Mouse (Mus musculus) MEL (cell line): ENCODE measurements around the gene Myh9. TPM values are rescaled to one million over a fixed set of nuclear protein-coding genes. Genes with fewer than 3 reads are reported as not detected.

Source experiments
- DNase-seq: peaks from one replicate; pipeline ENCODE4 v3.0.0; 2011; ENCODE audit warnings: low read depth, low spot score
- H3K27ac ChIP-seq: 2 replicates; pipeline ENCODE4 v1.5.1; 2012; ENCODE audit warnings: low read depth, mild to moderate bottlenecking, control low read depth, low read length, moderate library complexity; ENCODE audit not compliant: control insufficient read depth
- H3K27me3 ChIP-seq, 2 experiments: fragments of 150-350 bp in 1 of 2; sonication (generic) in 1 of 2; 2 replicates each; pipeline ENCODE4 v1.6.1; 2012; ENCODE audit warnings: low read length in 2 of 2, mild to moderate bottlenecking in 2 of 2, improper control_type of control experiment in 1 of 2, moderate library complexity in 1 of 2; ENCODE audit not compliant: insufficient read depth in 2 of 2, control insufficient read depth in 1 of 2
- H3K36me3 ChIP-seq, 2 experiments: 2 replicates each; pipeline ENCODE4 v1.6.1; 2012 to 2014; ENCODE audit warnings: low read length in 2 of 2, improper control_type of control experiment in 1 of 2, inconsistent platforms in 1 of 2, mild to moderate bottlenecking in 1 of 2; ENCODE audit not compliant: insufficient read depth in 2 of 2, control insufficient read depth in 1 of 2
- H3K4me1 ChIP-seq, 2 experiments: fragments of 150-350 bp in 1 of 2; sonication (generic) in 1 of 2; 2 replicates each; pipeline ENCODE4 v1.6.1; 2012; ENCODE audit warnings: low read length in 2 of 2, improper control_type of control experiment in 1 of 2, mild to moderate bottlenecking in 1 of 2; ENCODE audit not compliant: insufficient read depth in 2 of 2, control insufficient read depth in 1 of 2
- H3K4me3 ChIP-seq, 2 experiments: fragments of 150-350 bp in 1 of 2; sonication (generic) in 1 of 2; 2 replicates each; pipeline ENCODE4 v1.5.1; 2012; ENCODE audit warnings: low read depth in 2 of 2, low read length in 2 of 2, mild to moderate bottlenecking in 2 of 2, moderate library complexity in 2 of 2, control low read depth in 1 of 2, improper control_type of control experiment in 1 of 2; ENCODE audit not compliant: control insufficient read depth in 1 of 2, insufficient read depth in 1 of 2
- H3K79me2 ChIP-seq: 2 replicates; pipeline ENCODE4 v1.6.1; 2012; ENCODE audit warnings: mild to moderate bottlenecking, low read length, moderate library complexity; ENCODE audit not compliant: control insufficient read depth, poor library complexity, insufficient read depth
- H3K9ac ChIP-seq: 2 replicates; pipeline ENCODE4 v1.6.1; 2012; ENCODE audit warnings: low read depth, mild to moderate bottlenecking, control low read depth, low read length, moderate library complexity; ENCODE audit not compliant: control insufficient read depth, poor library complexity, severe bottlenecking
- H3K9me3 ChIP-seq: fragments of 150-350 bp; sonication (generic); replicated peaks from 2 replicates; pipeline ENCODE4 v1.6.1; 2012; ENCODE audit warnings: mild to moderate bottlenecking, low read length, improper control_type of control experiment, moderate library complexity; ENCODE audit not compliant: insufficient read depth
- BHLHE40 ChIP-seq: IDR thresholded peaks from 2 replicates; pipeline ENCODE4 v1.6.1; 2012; ENCODE audit warnings: low read depth, mild to moderate bottlenecking, inconsistent platforms, low read length, improper control_type of control experiment, borderline replicate concordance
- CHD1 ChIP-seq: IDR thresholded peaks from 2 replicates; pipeline ENCODE4 v1.6.1; 2012; ENCODE audit warnings: low read depth, mild to moderate bottlenecking, inconsistent platforms, low read length, improper control_type of control experiment
- CHD2 ChIP-seq: IDR thresholded peaks from 2 replicates; pipeline ENCODE4 v1.6.1; 2011; ENCODE audit warnings: low read length, improper control_type of control experiment
- CTCF ChIP-seq, 3 experiments: IDR thresholded peaks in 2 of 3; conservative IDR thresholded peaks in 1 of 3; 2 replicates each; pipeline ENCODE4 v1.5.1; 2011 to 2012; ENCODE audit warnings: low read length in 3 of 3, low read depth in 2 of 3, mild to moderate bottlenecking in 2 of 3, improper control_type of control experiment in 1 of 3, inconsistent platforms in 1 of 3, mixed read lengths in 1 of 3, moderate library complexity in 1 of 3; ENCODE audit not compliant: control insufficient read depth in 1 of 3, insufficient read depth in 1 of 3, poor library complexity in 1 of 3, severe bottlenecking in 1 of 3
- GATA1 ChIP-seq: IDR thresholded peaks from 2 replicates; pipeline ENCODE4 v1.6.1; 2011; ENCODE audit warnings: low read depth, low read length, improper control_type of control experiment
- KAT2A ChIP-seq: conservative IDR thresholded peaks from 2 replicates; pipeline ENCODE4 v1.6.1; 2012; ENCODE audit warnings: low read depth, low read length, improper control_type of control experiment, inconsistent platforms
- MAFK ChIP-seq: IDR thresholded peaks from 2 replicates; pipeline ENCODE4 v1.6.1; 2011; ENCODE audit warnings: low read depth, mild to moderate bottlenecking, low read length, improper control_type of control experiment, borderline replicate concordance
- MYB ChIP-seq: IDR thresholded peaks from 2 replicates; pipeline ENCODE4 v1.6.1; 2011; ENCODE audit warnings: mild to moderate bottlenecking, low read depth, low read length, improper control_type of control experiment
- NELFE ChIP-seq: IDR thresholded peaks from 2 replicates; pipeline ENCODE4 v1.6.1; 2011; ENCODE audit warnings: low read depth, low read length, improper control_type of control experiment
- NRF1 ChIP-seq: IDR thresholded peaks from 2 replicates; pipeline ENCODE4 v1.6.1; 2014; ENCODE audit warnings: low read depth, mild to moderate bottlenecking, inconsistent platforms, low read length, improper control_type of control experiment, moderate library complexity; ENCODE audit not compliant: poor library complexity, insufficient read depth, severe bottlenecking
- POLR2A ChIP-seq, 2 experiments: IDR thresholded peaks; 2 replicates each; pipeline ENCODE4 v1.6.1; 2011 to 2012; ENCODE audit warnings: low read length in 2 of 2, mild to moderate bottlenecking in 2 of 2, control low read depth in 1 of 2, improper control_type of control experiment in 1 of 2, low read depth in 1 of 2, moderate library complexity in 1 of 2; ENCODE audit not compliant: control insufficient read depth in 1 of 2, insufficient read depth in 1 of 2, poor library complexity in 1 of 2
- POLR2AphosphoS2 ChIP-seq: IDR thresholded peaks from 2 replicates; pipeline ENCODE4 v1.6.1; 2011; ENCODE audit warnings: low read length, improper control_type of control experiment
- RAD21 ChIP-seq: IDR thresholded peaks from 2 replicates; pipeline ENCODE4 v1.6.1; 2011; ENCODE audit warnings: mild to moderate bottlenecking, low read depth, low read length, improper control_type of control experiment
- RCOR1 ChIP-seq: IDR thresholded peaks from 2 replicates; pipeline ENCODE4 v1.6.1; 2012; ENCODE audit warnings: low read depth, mild to moderate bottlenecking, inconsistent platforms, low read length, improper control_type of control experiment
- SIN3A ChIP-seq: IDR thresholded peaks from 2 replicates; pipeline ENCODE4 v1.6.1; 2012; ENCODE audit warnings: low read length, improper control_type of control experiment, inconsistent platforms
- SMC3 ChIP-seq: IDR thresholded peaks from 2 replicates; pipeline ENCODE4 v1.6.1; 2011; ENCODE audit warnings: low read depth, low read length, improper control_type of control experiment
- TBP ChIP-seq: IDR thresholded peaks from 2 replicates; pipeline ENCODE4 v1.8.0; 2011; ENCODE audit warnings: low read depth, low read length, improper control_type of control experiment
- TCF12 ChIP-seq: IDR thresholded peaks from 2 replicates; pipeline ENCODE4 v1.6.1; 2014; ENCODE audit warnings: low read depth, mild to moderate bottlenecking, inconsistent platforms, low read length, improper control_type of control experiment, moderate library complexity
- USF1 ChIP-seq: IDR thresholded peaks from 2 replicates; pipeline ENCODE4 v1.6.1; 2014; ENCODE audit warnings: low read depth, mild to moderate bottlenecking, inconsistent platforms, low read length, improper control_type of control experiment, moderate library complexity
- ZC3H11A ChIP-seq: IDR thresholded peaks from 2 replicates; pipeline ENCODE4 v1.6.1; 2012; ENCODE audit warnings: low read depth, mild to moderate bottlenecking, inconsistent platforms, low read length, improper control_type of control experiment
- ZNF384 ChIP-seq: IDR thresholded peaks from 2 replicates; pipeline ENCODE4 v1.6.1; 2012; ENCODE audit warnings: low read depth, mild to moderate bottlenecking, inconsistent platforms, low read length, improper control_type of control experiment
- polyA plus RNA-seq, 2 experiments: library from polyadenylated mRNA; stranded (reverse) in 1 of 2; unstranded in 1 of 2; fragments of >175 nt in 1 of 2; fragments of >200 nt in 1 of 2; gene quantifications; 2 replicates each; pipeline versions ENCODE4 v1.2.1 to v1.2.4; 2012; ENCODE audit warnings: low replicate concordance in 2 of 2, low read depth in 1 of 2; ENCODE audit not compliant: insufficient read length in 2 of 2, insufficient read depth in 1 of 2, missing spikeins in 1 of 2
- total RNA-seq: library from RNA; depleted of rRNA; stranded (reverse); fragments of 300-350 nt; gene quantifications from 2 replicates; pipeline ENCODE4 v1.2.3, GENCODE M21; 2012

Gene Myh9
- total and polyA plus RNA-seq, 3 experiments, result 59.3 to 176 (median 158) TPM

GRCm38 (mm10) chr15:77775186-77775963, 66.6 kb downstream of the Myh9 start:
- no peak overlapping the region for H3K4me3 ChIP-seq
- TF ChIP-seq CHD2 (no peak), NRF1 (peak; percentile 12; the same call in 1 of the 2 replicates), SMC3 (peak; percentile 82), TCF12 (no peak), RAD21 (peak; percentile 45), BHLHE40 (0 out of 2 replicates have a peak, but pooled peaks have one; percentile 36), ZC3H11A (peak; percentile 24; the same call in 1 of the 2 replicates), KAT2A (no peak), CTCF (IDR thresholded peaks at IDR 0.05 in 2 of 3, conservative IDR thresholded peaks at IDR 0.05 in 1 of 3; ENCODE audit: control insufficient read depth in 1 of 3, insufficient read depth in 1 of 3, low read depth in 2 of 3, low read length in 3 of 3, poor library complexity in 1 of 3, severe bottlenecking in 1 of 3) (peak; percentile 87 to 99 (median 97)), SIN3A (0 out of 2 replicates have a peak, but pooled peaks have one; percentile 20)
- no peak overlapping the region for H3K9ac ChIP-seq
- H3K36me3 ChIP-seq, result peaks cover 9 to 16% of the 10 kb centered on the region in 2 experiments
- H3K27ac ChIP-seq, result no peak overlapping the region
- H3K9me3 ChIP-seq, result no peaks in the 10 kb centered on the region
- peak; percentile 77 for DNase-seq
- H3K27me3 ChIP-seq, result no peaks in the 10 kb centered on the region
- no peaks in the 10 kb centered on the region for H3K79me2 ChIP-seq
- H3K4me1 ChIP-seq, result peaks cover 4 to 16% of the 10 kb centered on the region in 2 experiments; a peak in 3 of 4 replicates

- Histone ChIP-seq H3K4me1 (peaks cover 4 to 16% of the 10 kb centered on the region in 2 experiments; a peak in 3 of 4 replicates), H3K27ac (no peak overlapping the region)
Observed at GRCm38 (mm10) chr15:77774303-77774702, 67.7 kb downstream of the Myh9 start.

More at GRCm38 (mm10) chr15:77774303-77774702, 67.7 kb downstream of the Myh9 start:
- Histone ChIP-seq H3K27me3 (no peaks in the 10 kb centered on the region), H3K9ac (no peak overlapping the region), H3K79me2 (no peaks in the 10 kb centered on the region), H3K4me3 (no peak overlapping the region), H3K9me3 (no peaks in the 10 kb centered on the region)
- DNase-seq, result no peak
- TF ChIP-seq POLR2A (IDR thresholded peaks at IDR 0.05; ENCODE audit: control insufficient read depth in 1 of 2, insufficient read depth in 1 of 2, low read depth in 1 of 2, low read length in 2 of 2, poor library complexity in 1 of 2), result no peak
- no peak for TF ChIP-seq GATA1
- no peak for TF ChIP-seq MYB
- no peak for TF ChIP-seq TBP
- no peak for TF ChIP-seq KAT2A
- TF ChIP-seq USF1, result no peak
- TF ChIP-seq NRF1, result no peak
- TF ChIP-seq CTCF (IDR thresholded peaks at IDR 0.05 in 2 of 3, conservative IDR thresholded peaks at IDR 0.05 in 1 of 3; ENCODE audit: control insufficient read depth in 1 of 3, insufficient read depth in 1 of 3, low read depth in 2 of 3, low read length in 3 of 3, poor library complexity in 1 of 3, severe bottlenecking in 1 of 3), result no peak
- no peak for TF ChIP-seq MAFK
- TF ChIP-seq BHLHE40, result no peak
- TF ChIP-seq POLR2AphosphoS2, result no peak
- TF ChIP-seq NELFE, result no peak
- no peak for TF ChIP-seq ZNF384
- TF ChIP-seq CHD1, result no peak
- no peak for TF ChIP-seq RCOR1
- TF ChIP-seq, all 39 proteins: peak for 0
- peaks cover 9 to 16% of the 10 kb centered on the region in 2 experiments for H3K36me3 ChIP-seq
